Mouse (Mus musculus): ENCODE measurements around the gene Proz.

Gene Proz

GRCm38 (mm10) chr8:13107990-13108638 lies 47.4 kb downstream of the Proz start:
- DNase-seq: no peak

DNA sequence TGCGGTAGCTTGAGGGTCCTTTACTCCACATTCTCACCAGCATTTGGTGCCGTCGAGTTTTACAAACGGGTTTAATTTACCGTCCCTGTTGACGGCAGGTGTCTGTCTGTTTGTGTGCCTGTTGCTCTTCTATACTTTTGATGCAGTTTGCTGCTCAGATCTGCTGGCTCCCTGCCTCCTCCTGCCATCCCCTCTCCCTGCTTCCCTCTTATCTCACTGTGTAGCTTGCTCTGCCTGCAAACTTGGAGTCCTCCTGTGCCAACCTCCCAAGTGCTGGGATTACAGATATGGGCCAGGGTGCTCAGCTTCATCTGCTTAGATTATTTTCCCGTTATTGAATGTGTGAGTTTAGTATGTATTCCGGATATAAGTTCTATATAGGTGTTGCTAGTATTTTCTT lies 48.3 kb downstream of the Proz start:
- no peak for DNase-seq

GRCm38 (mm10) chr8:13109416-13109960 lies 48.8 kb downstream of the Proz start:
- no peak for DNase-seq

GRCm38 (mm10) chr8:13111917-13112316 lies 51.2 kb downstream of the Proz start:
- DNase-seq: no peak

DNA sequence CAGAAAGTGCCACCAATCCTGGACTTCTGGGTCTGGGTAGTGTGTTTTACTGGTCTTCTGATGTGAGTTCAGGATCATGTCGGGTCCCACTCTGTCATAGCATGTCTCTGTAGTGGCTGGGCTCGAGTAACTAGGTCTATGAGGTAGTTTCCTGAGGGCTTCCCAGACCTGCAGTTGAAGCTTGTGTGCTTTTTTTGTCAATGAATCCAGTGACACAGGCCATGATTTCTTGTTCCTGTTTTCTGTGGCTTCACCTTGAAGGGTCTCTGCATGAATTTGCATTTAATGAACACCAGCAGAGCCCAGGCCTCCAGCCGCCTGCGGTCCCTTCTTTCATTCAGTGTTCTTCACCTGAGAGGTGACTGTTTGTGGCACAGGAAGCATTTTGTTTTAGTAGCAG lies 52.5 kb downstream of the Proz start:
- no peak for DNase-seq

DNA sequence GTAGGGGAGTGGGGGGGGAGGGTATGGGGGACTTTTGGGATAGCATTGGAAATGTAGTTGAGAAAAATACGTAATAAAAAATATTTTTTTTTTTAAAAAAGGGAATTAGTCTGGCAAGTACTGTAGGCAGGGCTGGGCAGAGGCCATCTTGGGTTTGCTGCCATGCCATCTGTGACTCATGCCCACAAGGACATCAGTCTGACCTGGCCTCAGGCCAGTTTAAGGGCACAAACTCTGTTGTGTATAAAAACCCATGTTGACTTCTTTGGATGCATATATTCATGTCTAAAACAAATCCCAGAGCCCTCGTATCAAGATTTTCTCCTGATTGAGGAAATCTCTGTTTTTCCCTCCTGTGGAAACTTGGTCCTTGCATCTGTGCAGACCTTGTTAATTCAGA lies 56.4 kb downstream of the Proz start:
- DNase-seq: no peak

DNA sequence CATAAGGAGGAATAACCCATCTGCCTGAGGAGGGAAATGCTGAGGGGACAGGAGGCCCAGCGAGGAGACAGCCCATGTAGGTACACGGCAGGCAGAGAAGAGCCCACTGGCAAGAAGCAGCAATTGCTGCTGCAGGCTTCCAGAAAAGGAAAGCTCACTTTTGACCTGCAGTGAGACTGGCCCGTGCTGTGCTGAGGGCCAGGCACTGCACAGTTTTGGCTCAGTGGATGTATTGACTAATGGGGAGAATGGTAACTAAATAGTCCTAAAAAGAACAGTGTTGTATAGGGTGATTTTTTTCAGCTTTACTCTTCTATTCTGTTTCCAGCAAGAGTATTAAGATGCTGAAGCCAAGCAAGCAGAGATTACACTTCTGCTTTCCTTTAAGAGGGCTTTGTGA lies 57.8 kb downstream of the Proz start:
- no peak for DNase-seq

DNA sequence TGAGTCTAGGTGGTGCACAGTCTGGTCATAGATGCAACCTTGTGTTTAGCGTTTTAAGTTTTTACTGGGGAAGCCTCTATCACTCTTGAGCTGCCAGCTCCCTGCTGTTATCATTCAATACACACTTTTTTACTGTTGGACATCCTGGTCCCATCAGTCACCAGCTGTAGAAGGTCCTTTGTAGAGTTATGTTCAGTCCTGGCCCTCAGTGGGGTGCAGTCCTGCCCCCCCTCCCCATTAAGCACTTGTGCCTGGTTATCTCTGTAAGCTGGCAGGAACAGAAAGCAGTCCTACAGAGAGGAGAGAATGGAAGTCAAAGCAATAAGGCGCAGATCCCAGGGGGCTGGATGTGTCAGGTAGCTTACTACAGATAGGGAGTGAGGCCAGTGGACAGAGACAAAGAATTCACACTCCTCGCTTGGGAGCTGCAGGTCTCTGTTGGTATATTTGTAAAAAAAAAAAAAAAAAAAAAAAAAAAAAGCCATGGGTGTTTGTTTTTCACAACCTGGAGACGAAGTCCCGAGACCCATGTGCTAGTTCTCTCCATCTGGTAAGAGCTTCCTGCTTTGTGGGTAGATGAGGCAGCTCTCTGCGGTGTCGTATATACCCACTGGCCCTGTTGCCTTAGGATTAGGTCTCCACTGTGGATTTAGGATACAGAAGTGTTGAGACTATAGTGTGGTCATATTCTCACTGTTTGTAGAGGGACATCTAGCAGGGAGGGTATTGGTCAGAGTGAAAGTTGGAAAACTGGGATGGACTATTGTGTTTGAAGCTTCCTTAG lies 60.4 kb downstream of the Proz start:
- no peak for DNase-seq

- DNase-seq: no peak
Measured at GRCm38 (mm10) chr8:13122887-13123421, 62.2 kb downstream of the Proz start.

GRCm38 (mm10) chr8:13124897-13125296 lies 64.2 kb downstream of the Proz start:
- DNase-seq: no peak
